Mouse (Mus musculus): ENCODE data around the gene Nup155. TPM values are rescaled to one million over a fixed set of nuclear protein-coding genes. Genes with fewer than 3 reads are reported as not detected.
A peak's percentile ranks its signal among the peaks of the same experiment; 100 is the strongest.
"Not testable (repeated sequence)": the region's sequence is repeated elsewhere in the genome, so short reads cannot be mapped to it uniquely, and the experiment has no call there.

Gene Nup155
- 18.8 and 19.7 TPM in 2 replicates for polyA plus RNA-seq (2015; fragmentation: Nextera tagmentation; extraction: Ambion mirVana)

DNA sequence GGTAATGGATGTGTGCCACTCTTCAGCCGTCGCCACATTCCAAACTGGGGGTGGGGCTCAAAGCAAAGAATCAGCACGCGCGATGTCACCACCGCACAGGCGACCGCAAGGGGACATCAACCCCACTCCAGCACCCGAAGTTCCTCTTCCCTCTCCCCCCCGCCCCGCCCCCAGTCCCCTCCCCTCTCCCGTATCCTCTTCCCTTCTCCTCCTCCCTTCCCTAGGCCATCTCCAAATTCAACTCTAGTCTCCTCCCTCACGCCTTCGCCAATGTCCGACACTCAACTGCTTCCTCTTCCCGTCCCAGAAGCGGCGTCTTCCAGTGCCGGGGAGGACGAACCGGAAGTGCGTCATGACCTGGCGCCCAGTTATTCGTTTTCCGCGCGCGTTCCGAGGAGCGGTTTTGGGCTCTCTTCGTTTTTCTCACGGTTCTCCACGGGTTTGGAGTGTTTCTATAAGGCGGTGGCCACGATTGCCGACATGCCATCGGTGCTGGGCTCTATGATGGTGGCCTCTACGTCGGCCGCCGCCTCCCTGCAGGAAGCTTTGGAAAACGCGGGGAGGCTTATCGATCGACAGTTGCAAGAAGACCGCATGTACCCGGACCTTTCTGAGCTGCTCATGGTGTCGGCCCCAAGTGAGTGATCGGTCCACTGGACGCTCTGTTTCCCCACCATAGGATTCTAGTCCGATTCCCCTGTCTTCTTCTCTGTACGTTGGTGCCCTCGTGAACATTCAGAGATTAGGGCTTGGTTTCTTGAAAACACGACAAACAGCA lies at the start of gene Nup155:
TSS of gene Nup155 (plus strand) at position 308 of the 778 bp plus-strand sequence.
- WGBS: under 1% methylated on average over 52 of the region's 54 CpGs
- H3K9me3 ChIP-seq (replicated peaks): no peaks in the 10 kb centered on the region
- peak within 1 kb of the TSS; percentile 79 for H3K4me3 ChIP-seq (replicated peaks)
- H3K27ac ChIP-seq: peak within 1 kb of the TSS; percentile 74
- ATAC-seq (replicated peaks; ENCODE audit: low FRiP score): peak; percentile 98
- H3K36me3 ChIP-seq: peaks cover 28% of the 10 kb centered on the region
- no peaks in the 10 kb centered on the region for H3K27me3 ChIP-seq
- peak within 1 kb of the TSS; percentile 84 for H3K9ac ChIP-seq
- H3K4me2 ChIP-seq: peak within 1 kb of the TSS; percentile 72
- H3K4me1 ChIP-seq: peaks cover 12% of the 10 kb centered on the region

DNA sequence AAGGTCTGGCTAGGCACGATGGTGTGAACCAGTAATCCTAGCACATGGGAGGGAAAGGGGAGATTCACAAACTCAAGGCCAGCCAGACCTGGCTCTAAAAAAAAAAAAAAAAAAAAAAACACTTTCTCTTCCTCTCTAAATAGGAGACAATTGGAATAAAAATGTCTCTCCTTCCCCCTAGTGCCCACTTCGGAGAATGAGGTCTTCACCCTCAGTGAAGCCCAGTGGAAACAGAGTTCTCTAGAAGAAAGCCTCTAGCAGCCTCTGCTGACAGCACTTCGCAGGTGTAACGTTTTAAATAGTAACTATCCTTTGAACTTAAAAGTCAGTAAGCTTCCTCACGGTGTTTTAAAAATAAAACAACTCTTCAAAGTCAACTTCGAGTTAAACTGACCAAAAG lies 43.9 kb upstream of the Nup155 start:
- H3K4me2 ChIP-seq: 0 out of 2 replicates have a peak overlapping the region, but pooled peaks have one; percentile 0
- H3K27ac ChIP-seq: no peak overlapping the region
- 0 out of 2 replicates have a peak, but pooled peaks have one; percentile 46 for ATAC-seq (replicated peaks; ENCODE audit: low FRiP score)
- no peaks in the 10 kb centered on the region for H3K27me3 ChIP-seq
- no peak overlapping the region for H3K4me3 ChIP-seq (replicated peaks)
- WGBS: 45% methylated on average over 6 of the region's 6 CpGs
- H3K9ac ChIP-seq: no peak overlapping the region
- no peaks in the 10 kb centered on the region for H3K9me3 ChIP-seq (replicated peaks)
- H3K4me1 ChIP-seq: no peaks in the 10 kb centered on the region
- H3K36me3 ChIP-seq: peaks cover 7% of the 10 kb centered on the region; the same call in 1 of the 2 replicates

DNA sequence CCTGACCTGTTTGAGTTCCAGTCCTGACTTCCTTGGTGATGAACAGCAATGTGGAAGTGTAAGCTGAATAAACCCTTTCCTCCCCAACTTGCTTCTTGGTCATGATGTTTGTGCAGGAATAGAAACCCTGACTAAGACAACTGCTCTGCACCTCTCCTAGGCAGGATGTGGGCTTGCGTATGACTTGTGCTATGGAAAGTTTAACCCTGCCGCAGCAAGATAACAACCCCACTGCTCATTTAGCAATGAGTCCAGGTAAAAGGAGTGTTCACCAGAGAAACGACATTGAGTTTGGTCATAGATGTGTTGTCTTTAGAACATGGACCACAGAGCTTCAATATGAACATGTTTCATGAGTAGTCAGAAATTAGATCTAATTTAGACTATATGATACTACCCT lies 35.9 kb upstream of the Nup155 start:
- not testable (repeated sequence) for H3K27me3 ChIP-seq; H3K27ac ChIP-seq; H3K9ac ChIP-seq; H3K4me1 ChIP-seq; H3K4me3 ChIP-seq (replicated peaks); H3K9me3 ChIP-seq (replicated peaks); ATAC-seq (replicated peaks; ENCODE audit: low FRiP score); H3K4me2 ChIP-seq
- H3K36me3 ChIP-seq: peaks cover 31% of the 10 kb centered on the region
- 97% methylated on average over 3 of the region's 3 CpGs for WGBS

DNA sequence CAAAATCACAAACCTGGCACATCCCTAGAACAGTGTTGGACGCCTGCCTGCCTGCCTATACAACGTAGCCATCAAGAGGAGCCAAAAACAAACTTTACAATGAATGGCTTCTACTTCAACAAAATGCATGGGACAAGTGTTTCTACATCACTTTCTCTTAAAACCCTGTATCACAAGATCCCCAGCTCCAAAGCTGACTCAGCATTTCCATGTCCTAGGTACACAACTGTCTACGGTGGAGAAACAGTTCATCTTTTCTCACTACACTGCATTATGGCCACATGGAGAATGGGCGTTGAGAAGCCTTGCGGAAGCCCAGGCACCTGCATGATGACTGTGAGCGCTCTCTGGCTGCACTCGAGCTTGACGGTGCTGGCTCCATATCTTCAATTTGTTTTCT lies 26.9 kb upstream of the Nup155 start:
- peaks cover 45% of the 10 kb centered on the region for H3K36me3 ChIP-seq
- ATAC-seq (replicated peaks; ENCODE audit: low FRiP score): no peak
- no peak overlapping the region for H3K4me3 ChIP-seq (replicated peaks)
- no peak overlapping the region for H3K27ac ChIP-seq
- no peak overlapping the region for H3K9ac ChIP-seq
- no peak overlapping the region for H3K4me2 ChIP-seq
- WGBS: 92% methylated on average over 8 of the region's 8 CpGs
- no peaks in the 10 kb centered on the region for H3K9me3 ChIP-seq (replicated peaks)
- no peaks in the 10 kb centered on the region for H3K27me3 ChIP-seq
- no peaks in the 10 kb centered on the region for H3K4me1 ChIP-seq

DNA sequence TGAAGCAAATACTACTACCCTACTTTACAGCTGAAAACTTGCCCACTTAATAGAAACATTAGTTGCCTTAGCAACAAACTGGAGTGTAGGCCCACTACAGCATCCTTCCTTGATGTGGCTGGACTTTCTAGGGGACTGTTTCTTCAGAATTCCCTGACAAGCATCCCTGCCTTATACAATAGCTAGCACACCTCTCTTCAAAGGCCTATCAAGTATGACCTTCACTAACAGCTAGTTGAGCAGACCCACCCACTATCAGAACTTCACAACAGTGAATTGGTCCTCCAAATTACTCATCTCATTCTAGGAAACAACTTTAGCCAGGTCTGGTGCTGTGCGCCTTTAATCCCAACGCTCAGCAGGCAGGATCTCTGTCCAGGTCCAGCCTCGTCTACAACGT lies 21.8 kb upstream of the Nup155 start:
- Histone ChIP-seq H3K4me1 (no peaks in the 10 kb centered on the region), H3K4me3 (replicated peaks) (no peak overlapping the region), H3K27ac (no peak overlapping the region), H3K36me3 (peaks cover 29% of the 10 kb centered on the region), H3K9me3 (replicated peaks) (no peaks in the 10 kb centered on the region), H3K27me3 (no peaks in the 10 kb centered on the region), H3K9ac (no peak overlapping the region), H3K4me2 (no peak overlapping the region)
- no peak for ATAC-seq (replicated peaks; ENCODE audit: low FRiP score)
- WGBS: 93% methylated on average over 4 of the region's 4 CpGs

DNA sequence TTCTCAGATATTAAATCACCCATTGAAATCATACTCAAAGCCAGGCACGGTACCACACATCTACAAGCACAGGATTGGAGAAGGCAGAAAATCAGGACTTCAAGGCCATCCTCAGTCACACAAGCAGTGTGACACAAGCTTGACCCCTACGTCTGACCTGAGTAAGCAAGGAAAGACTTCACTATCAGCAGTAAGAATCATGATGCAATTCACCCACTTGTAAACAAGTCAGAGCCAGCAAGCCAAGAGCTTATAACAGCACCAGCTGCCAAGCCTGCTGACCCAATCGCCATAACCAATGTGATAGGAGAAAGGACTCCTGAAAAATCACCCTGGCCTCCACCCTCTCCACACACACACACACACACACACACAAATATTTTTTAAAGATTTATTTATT lies 20.4 kb upstream of the Nup155 start:
- no peak for ATAC-seq (replicated peaks; ENCODE audit: low FRiP score)
- H3K9ac ChIP-seq: no peak overlapping the region
- no peak overlapping the region for H3K4me2 ChIP-seq
- no peaks in the 10 kb centered on the region for H3K27me3 ChIP-seq
- H3K36me3 ChIP-seq: peaks cover 36% of the 10 kb centered on the region
- no peaks in the 10 kb centered on the region for H3K4me1 ChIP-seq
- no peak overlapping the region for H3K27ac ChIP-seq
- 82% methylated on average over 3 of the region's 3 CpGs for WGBS
- H3K9me3 ChIP-seq (replicated peaks): no peaks in the 10 kb centered on the region
- H3K4me3 ChIP-seq (replicated peaks): no peak overlapping the region

DNA sequence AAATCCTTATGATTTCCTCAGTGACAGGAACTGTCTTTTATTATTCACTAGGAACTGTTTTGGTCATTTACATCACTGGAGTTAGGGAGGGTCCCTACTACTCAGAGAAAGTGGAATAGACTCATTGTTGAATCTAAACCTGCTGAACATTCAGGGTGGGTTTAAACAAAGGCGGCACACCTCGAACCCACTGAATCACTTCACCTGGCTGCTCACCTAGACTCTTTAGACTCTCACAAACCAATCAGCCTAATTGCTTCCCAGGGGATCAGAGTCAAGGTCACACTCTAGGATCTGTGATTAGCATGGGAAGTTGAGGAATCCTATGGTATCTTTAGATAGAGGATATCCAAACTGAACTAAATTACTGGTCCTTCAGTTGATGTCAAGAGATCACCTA lies 18.4 kb upstream of the Nup155 start:
- Histone ChIP-seq H3K4me2 (no peak overlapping the region), H3K9me3 (replicated peaks) (no peaks in the 10 kb centered on the region), H3K27ac (no peak overlapping the region), H3K36me3 (peaks cover 55% of the 10 kb centered on the region), H3K4me3 (replicated peaks) (no peak overlapping the region), H3K27me3 (no peaks in the 10 kb centered on the region), H3K4me1 (no peaks in the 10 kb centered on the region), H3K9ac (no peak overlapping the region)
- ATAC-seq (replicated peaks; ENCODE audit: low FRiP score): no peak
- 97% methylated on average over 2 of the region's 2 CpGs for WGBS

DNA sequence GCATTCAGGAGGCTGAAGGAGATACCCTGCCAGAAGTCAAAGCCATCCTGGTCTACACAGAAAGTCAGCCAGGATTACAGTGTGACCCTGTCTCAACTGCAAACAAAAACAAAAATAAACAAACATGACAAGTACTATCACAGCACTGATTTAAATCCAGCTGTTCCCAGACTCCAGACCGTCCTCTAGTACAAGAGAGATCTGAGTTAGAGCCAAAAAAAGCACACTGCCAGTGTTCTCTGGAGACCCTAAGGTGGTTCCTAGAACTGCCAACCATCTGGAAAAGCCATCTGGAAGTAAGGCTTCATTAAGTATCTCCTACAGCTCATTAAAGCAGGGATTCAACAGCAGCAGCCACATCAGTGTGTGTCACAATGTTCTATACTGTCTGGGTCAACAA lies 16.4 kb upstream of the Nup155 start:
- H3K4me2 ChIP-seq; H3K9me3 ChIP-seq (replicated peaks); H3K4me3 ChIP-seq (replicated peaks); H3K4me1 ChIP-seq; H3K9ac ChIP-seq; H3K27me3 ChIP-seq; H3K27ac ChIP-seq; ATAC-seq (replicated peaks; ENCODE audit: low FRiP score): not testable (repeated sequence)
- peaks cover 66% of the 10 kb centered on the region for H3K36me3 ChIP-seq
- WGBS: 70% methylated on average over 1 of the region's 1 CpGs

DNA sequence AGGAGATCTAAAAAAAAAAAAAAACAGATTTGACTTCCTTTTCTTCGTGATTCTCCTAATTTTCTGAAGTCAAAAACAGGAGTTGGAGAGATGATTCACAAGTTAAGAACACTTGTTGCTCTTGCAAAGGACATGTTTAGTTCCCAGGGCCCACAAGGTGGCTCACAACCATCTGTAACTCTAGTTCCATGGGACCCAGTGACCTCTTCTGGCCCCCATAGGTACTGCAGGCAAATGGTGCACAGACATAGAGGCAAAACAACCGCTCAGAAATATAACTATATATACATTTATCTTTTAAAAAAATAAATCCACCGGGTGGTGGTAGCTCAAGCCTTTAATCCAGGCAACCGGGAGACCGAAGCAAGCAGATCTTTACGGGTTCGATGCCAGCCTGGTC lies 11.2 kb upstream of the Nup155 start:
- Histone ChIP-seq H3K27ac (no peak overlapping the region), H3K36me3 (peaks cover 37% of the 10 kb centered on the region), H3K4me1 (peaks cover 4% of the 10 kb centered on the region), H3K27me3 (no peaks in the 10 kb centered on the region), H3K4me2 (peak overlapping the region; percentile 62), H3K9me3 (replicated peaks) (no peaks in the 10 kb centered on the region), H3K9ac (no peak overlapping the region), H3K4me3 (replicated peaks) (peak overlapping the region; percentile 29)
- ATAC-seq (replicated peaks; ENCODE audit: low FRiP score): no peak
- WGBS: 27% methylated on average over 7 of the region's 7 CpGs

DNA sequence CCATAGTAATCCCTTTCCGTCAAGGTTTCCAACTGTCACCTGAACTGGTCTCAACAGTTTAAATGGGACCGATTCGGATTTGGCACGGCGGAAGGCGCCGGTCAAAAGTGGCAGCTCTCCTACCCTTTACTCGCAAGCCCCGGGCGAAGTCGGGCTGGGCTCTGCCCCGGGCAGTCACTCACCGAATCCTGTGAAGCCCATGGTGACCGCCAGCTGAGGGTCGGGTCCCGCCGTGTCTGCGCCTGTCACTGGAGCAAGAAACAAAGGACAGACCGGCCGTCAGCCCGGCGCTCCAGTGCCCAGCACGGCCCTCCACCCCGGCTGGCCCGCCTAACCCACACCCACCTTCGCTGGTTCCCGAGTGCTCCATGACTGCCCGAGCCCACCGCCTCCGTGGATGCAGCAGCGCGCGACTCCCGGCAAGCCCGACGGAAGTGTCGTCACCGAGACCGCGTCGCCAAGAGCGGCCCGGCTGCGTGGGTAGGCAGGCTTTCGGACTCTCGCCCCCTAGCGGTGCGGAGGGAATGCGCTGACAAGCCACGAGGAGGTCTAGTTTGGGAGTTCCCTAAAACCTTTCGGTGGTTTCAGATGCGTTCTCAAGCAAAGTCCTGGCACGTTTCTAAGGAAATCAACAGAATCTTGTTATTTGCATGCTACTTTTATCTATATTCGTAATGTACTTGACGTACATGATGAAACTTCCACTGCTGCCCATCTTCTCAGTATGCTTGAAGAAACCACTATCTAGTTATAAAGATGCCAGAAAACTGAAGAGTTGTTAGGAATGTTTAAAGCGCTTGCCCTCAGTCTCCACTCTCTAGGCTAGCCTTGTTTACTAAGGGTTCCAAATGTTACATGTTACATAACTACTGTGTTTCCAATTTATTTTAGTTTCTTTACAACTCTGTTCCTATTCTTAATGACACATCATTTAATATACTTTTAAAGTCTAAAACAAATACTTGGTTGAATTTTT lies 10.0 kb upstream of the Nup155 start, which contains the start of gene Wdr70:
TSS of gene Wdr70 (minus strand) at position 436 of the 976 bp plus-strand sequence.
- peak; percentile 95 for ATAC-seq (replicated peaks; ENCODE audit: low FRiP score)
- H3K4me3 ChIP-seq (replicated peaks): peak within 1 kb of the TSS; percentile 91
- peak within 1 kb of the TSS; percentile 84 for H3K9ac ChIP-seq
- H3K4me2 ChIP-seq: peak within 1 kb of the TSS; percentile 62
- H3K9me3 ChIP-seq (replicated peaks): no peaks in the 10 kb centered on the region
- 2% methylated on average over 56 of the region's 56 CpGs for WGBS
- H3K4me1 ChIP-seq: peaks cover 4% of the 10 kb centered on the region
- H3K36me3 ChIP-seq: peaks cover 27% of the 10 kb centered on the region
- no peaks in the 10 kb centered on the region for H3K27me3 ChIP-seq
- H3K27ac ChIP-seq: peak within 1 kb of the TSS; percentile 41; the same call in 1 of the 2 replicates

DNA sequence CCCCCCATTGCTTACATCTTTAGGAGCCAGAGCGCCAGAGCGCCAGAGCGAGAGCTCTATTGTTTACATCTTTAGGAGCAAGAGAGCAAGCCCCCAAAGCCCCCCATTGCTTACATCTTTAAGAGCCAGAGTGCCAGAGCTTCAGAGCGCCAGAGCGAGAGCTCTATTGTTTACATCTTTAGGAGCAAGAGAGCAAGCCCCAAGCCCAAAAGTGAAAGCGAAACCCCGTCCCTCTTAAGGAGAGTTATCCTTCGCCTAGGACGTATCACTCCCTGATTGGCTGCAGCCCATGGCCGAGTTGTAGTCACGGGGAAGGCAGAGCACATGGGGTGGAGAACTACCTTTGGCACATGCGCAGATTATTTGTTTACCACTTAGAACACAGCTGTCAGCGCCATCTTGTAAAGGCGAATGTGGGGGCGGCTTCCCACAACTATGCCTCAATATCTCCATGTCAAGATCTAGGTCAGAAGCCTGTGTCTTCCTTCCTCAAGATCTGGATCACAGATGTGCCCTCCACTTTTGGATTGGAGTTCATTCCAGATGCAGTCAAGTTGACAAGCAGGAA lies 7.0 kb upstream of the Nup155 start:
- H3K4me1 ChIP-seq; H3K27ac ChIP-seq; H3K9me3 ChIP-seq (replicated peaks); H3K27me3 ChIP-seq; ATAC-seq (replicated peaks; ENCODE audit: low FRiP score); H3K4me3 ChIP-seq (replicated peaks); H3K9ac ChIP-seq; H3K4me2 ChIP-seq; H3K36me3 ChIP-seq: not testable (repeated sequence)
- WGBS: 93% methylated on average over 15 of the region's 15 CpGs

Data from kidney, embryonic 15.5 days (tissue).